Mouse (Mus musculus) heart, adult 2 months (tissue): Measurements from ENCODE around the gene Sh3rf1.

ENCODE experiments used
- CTCF ChIP-seq: fragments of 200-600 bp; IDR thresholded peaks from 2 replicates; pipeline ENCODE4 v1.8.1; 2022; ENCODE audit warnings: antibody characterized with exemption, mild to moderate bottlenecking, moderate library complexity
- EP300 ChIP-seq: fragments of 200-500 bp; IDR thresholded peaks from 2 replicates; pipeline ENCODE4 v1.6.1; 2011; ENCODE audit warnings: low read depth, low read length, control low read depth; ENCODE audit not compliant: insufficient read depth
- POLR2A ChIP-seq: fragments of 200-500 bp; IDR thresholded peaks from 2 replicates; pipeline ENCODE4 v1.6.1; 2011; ENCODE audit warnings: mild to moderate bottlenecking, low read depth, low read length, control low read depth; ENCODE audit not compliant: insufficient read depth

DNA sequence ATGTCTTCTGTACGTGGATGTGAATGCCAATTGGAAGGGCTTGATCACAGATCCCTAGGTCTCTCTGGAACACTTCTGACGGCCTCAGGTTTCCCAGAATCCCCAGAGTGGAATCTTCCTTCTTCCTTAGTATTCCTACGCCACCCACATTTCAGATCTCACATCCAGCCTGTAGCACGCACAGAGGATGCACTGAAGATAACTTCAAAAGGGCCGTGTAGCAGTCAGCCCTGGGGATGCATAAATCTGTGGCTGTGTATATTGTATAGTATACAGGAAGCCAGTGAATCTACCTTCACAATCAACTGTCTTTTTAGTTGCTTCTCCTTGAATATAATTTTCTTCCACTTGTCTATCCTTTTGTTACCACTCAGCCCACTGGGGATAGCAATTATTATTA, 98.1 kb downstream of the Sh3rf1 start:
- TF ChIP-seq CTCF (no peak), POLR2A (no peak), EP300 (no peak)
